Mouse (Mus musculus) heart, postnatal 0 days (tissue): ENCODE results near the gene Zfp704.

Experiments
- CTCF ChIP-seq: IDR thresholded peaks from 2 replicates; pipeline ENCODE4 v1.5.1; 2016; ENCODE audit warnings: antibody characterized with exemption, control low read depth, low read depth
- EP300 ChIP-seq: IDR thresholded peaks from 2 replicates; pipeline ENCODE4 v1.6.1; 2016; ENCODE audit warnings: antibody characterized with exemption, low read depth

GRCm38 (mm10) chr3:9516119-9516855 is 93.6 kb downstream of the Zfp704 start:
- TF ChIP-seq CTCF: no peak
- no peak for TF ChIP-seq EP300
